Mouse (Mus musculus) left cerebral cortex, postnatal 14 days (tissue): ENCODE results near the gene Prrx2. TPM values are rescaled to one million over a fixed set of nuclear protein-coding genes. Genes with fewer than 3 reads are reported as not detected.
"Not testable (repeated sequence)": the region's sequence is repeated elsewhere in the genome, so short reads cannot be mapped to it uniquely, and the experiment has no call there.

Experiments
- DNase-seq, 2 experiments: peaks; one replicate each; pipeline ENCODE4 v3.0.0; 2021 to 2022; ENCODE audit warnings: low spot score in 2 of 2, mixed read lengths in 1 of 2
- intact Hi-C: fragments of 180-260 bp; cut with DNase I; formaldehyde crosslinking; loops from one replicate; pipeline ENCODE4 v1.15.1; 2025
- total RNA-seq, 2 experiments: library from RNA; stranded (reverse); gene quantifications; 2 replicates each; pipeline ENCODE4 v1.2.3; 2021

The Prrx2 gene
- total RNA-seq, 2 experiments from 2014 or later = 2.3 to 3.3 TPM

GRCm38 (mm10) chr2:30901646-30902160, 66.9 kb downstream of the Prrx2 start:
- no peak for DNase-seq
- intact Hi-C loops = no loop called here

- intact Hi-C loops = no loop called here
- no peak for DNase-seq
These were observed 67.5 kb downstream of the Prrx2 start for GRCm38 (mm10) chr2:30902256-30902655.

- DNase-seq = no peak
- intact Hi-C loops = no loop called here
These were observed 68.3 kb downstream of the Prrx2 start for GRCm38 (mm10) chr2:30902726-30903722.

- no peak for DNase-seq
- intact Hi-C loops = no loop called here
These were observed 69.5 kb downstream of the Prrx2 start for GRCm38 (mm10) chr2:30904231-30904630.

GRCm38 (mm10) chr2:30904991-30905390, 70.2 kb downstream of the Prrx2 start:
- intact Hi-C loops = no loop called here
- no peak for DNase-seq

GRCm38 (mm10) chr2:30905906-30906305, 71.1 kb downstream of the Prrx2 start:
- intact Hi-C loops = no loop called here
- no peak for DNase-seq

- intact Hi-C loops = no loop called here
- DNase-seq = no peak
These were observed 71.9 kb downstream of the Prrx2 start for GRCm38 (mm10) chr2:30906641-30907040.

GRCm38 (mm10) chr2:30912291-30912773, 77.6 kb downstream of the Prrx2 start:
- intact Hi-C loops = no loop called here

GRCm38 (mm10) chr2:30913022-30913421, 78.2 kb downstream of the Prrx2 start:
- intact Hi-C loops = no loop called here
- no peak for DNase-seq

More at GRCm38 (mm10) chr2:30912291-30912773, 77.6 kb downstream of the Prrx2 start:
- no peak for DNase-seq

GRCm38 (mm10) chr2:30914836-30915235, 80.1 kb downstream of the Prrx2 start:
- intact Hi-C loops = no loop called here
- no peak for DNase-seq

- DNase-seq = no peak
- intact Hi-C loops = no loop called here
These were observed 80.6 kb downstream of the Prrx2 start for GRCm38 (mm10) chr2:30915376-30915775.

- intact Hi-C loops, DNase-seq: not testable (repeated sequence)
These were observed 81.2 kb downstream of the Prrx2 start for GRCm38 (mm10) chr2:30915933-30916332.

GRCm38 (mm10) chr2:30917649-30918048, 82.9 kb downstream of the Prrx2 start:
- no peak for DNase-seq
- intact Hi-C loops = no loop called here

- no peak for DNase-seq
These were observed 83.4 kb downstream of the Prrx2 start for GRCm38 (mm10) chr2:30918126-30918525.

GRCm38 (mm10) chr2:30918780-30919329, 84.1 kb downstream of the Prrx2 start:
- no peak for DNase-seq
- intact Hi-C loops = no loop called here

More at GRCm38 (mm10) chr2:30918126-30918525, 83.4 kb downstream of the Prrx2 start:
- intact Hi-C loops = no loop called here

GRCm38 (mm10) chr2:30920216-30920615, 85.4 kb downstream of the Prrx2 start:
- intact Hi-C loops = no loop called here
- peak; percentile 12 to 59 for DNase-seq

- no peak for DNase-seq
- intact Hi-C loops = no loop called here
These were observed 88.3 kb downstream of the Prrx2 start for GRCm38 (mm10) chr2:30923099-30923498.

GRCm38 (mm10) chr2:30925181-30925580, 90.4 kb downstream of the Prrx2 start:
- intact Hi-C loops = no loop called here
- no peak for DNase-seq

GRCm38 (mm10) chr2:30926381-30926780, 91.6 kb downstream of the Prrx2 start:
- no peak for DNase-seq
- intact Hi-C loops = no loop called here

GRCm38 (mm10) chr2:30927151-30927781, 92.5 kb downstream of the Prrx2 start:
- intact Hi-C loops = no loop called here
- DNase-seq = no peak
